Mouse (Mus musculus) heart, embryonic 11.5 days (tissue): ENCODE data around the gene Ephx4. TPM values are rescaled to one million over a fixed set of nuclear protein-coding genes. Genes with fewer than 3 reads are reported as not detected.

Experiments
- ATAC-seq: fragments of 200-750 bp; cut with Nextera tagmentation; replicated peaks from 2 replicates; pipeline ENCODE4 v1.8.0; 2017; ENCODE audit warnings: moderate library complexity; ENCODE audit not compliant: insufficient number of reproducible peaks, low FRiP score, low TSS enrichment
- H3K27ac ChIP-seq: fragments of 300-500 bp; sonication (generic); 2 replicates; pipeline ENCODE4 v1.5.1; 2014; ENCODE audit warnings: mild to moderate bottlenecking, low read depth, low read length
- H3K27me3 ChIP-seq: fragments of 300-500 bp; sonication (generic); 2 replicates; pipeline ENCODE4 v1.6.1; 2014; ENCODE audit warnings: mild to moderate bottlenecking, low read length, mixed read lengths; ENCODE audit not compliant: control insufficient read depth, insufficient read depth
- H3K36me3 ChIP-seq: fragments of 300-500 bp; sonication (generic); 2 replicates; pipeline ENCODE4 v1.6.1; 2014; ENCODE audit warnings: mild to moderate bottlenecking, low read length, moderate library complexity, mixed read lengths; ENCODE audit not compliant: control insufficient read depth, insufficient read depth
- H3K4me1 ChIP-seq: fragments of 300-500 bp; sonication (generic); 2 replicates; pipeline ENCODE4 v1.6.1; 2014; ENCODE audit warnings: low read length; ENCODE audit not compliant: control insufficient read depth, insufficient read depth
- H3K4me2 ChIP-seq: fragments of 300-500 bp; sonication (generic); 2 replicates; pipeline ENCODE4 v1.6.1; 2014; ENCODE audit warnings: mild to moderate bottlenecking, moderate library complexity
- H3K4me3 ChIP-seq: fragments of 300-500 bp; sonication (generic); 2 replicates; pipeline ENCODE4 v1.5.1; 2014; ENCODE audit warnings: low read depth, low read length
- H3K9ac ChIP-seq: fragments of 300-500 bp; sonication (generic); 2 replicates; pipeline ENCODE4 v1.6.1; 2014; ENCODE audit warnings: mild to moderate bottlenecking, low read depth, low read length, moderate library complexity
- H3K9me3 ChIP-seq: fragments of 300-500 bp; sonication (generic); replicated peaks from 2 replicates; pipeline ENCODE4 v1.6.1; 2016; ENCODE audit warnings: low read length; ENCODE audit not compliant: control insufficient read depth
- WGBS: fragments of 180-500 bp; shearing (Covaris S2); extraction: QIAGEN DNeasy Blood & Tissue Kit; methylation state at CpG from one replicate; pipeline ENCODE4 v1.1.7; 2014; ENCODE audit not compliant: insufficient replicate concordance; 5-methylcytosine and 5-hydroxymethylcytosine counted together
- polyA plus RNA-seq: library from polyadenylated mRNA; unstranded; fragments of >200 nt; fragmentation: Nextera tagmentation; extraction: Ambion mirVana; gene quantifications from 2 replicates; pipeline ENCODE4 v1.2.1, GENCODE M21; 2014

Gene Ephx4
- polyA plus RNA-seq, 1 experiment from 2014 or later: 0.29 TPM

- Histone ChIP-seq H3K9me3 (no peaks in the 10 kb centered on the region), H3K27me3 (no peaks in the 10 kb centered on the region), H3K4me1 (peaks cover 9% of the 10 kb centered on the region; the same call in 1 of the 2 replicates), H3K27ac (no peak overlapping the region), H3K9ac (no peak overlapping the region), H3K36me3 (no peaks in the 10 kb centered on the region), H3K4me2 (no peak overlapping the region), H3K4me3 (no peak overlapping the region)
- no peak for ATAC-seq
- 80% methylated on average over 4 of the region's 4 CpGs for WGBS
Observed at GRCm38 (mm10) chr5:107462147-107463076, 59.9 kb downstream of the Ephx4 start.

DNA sequence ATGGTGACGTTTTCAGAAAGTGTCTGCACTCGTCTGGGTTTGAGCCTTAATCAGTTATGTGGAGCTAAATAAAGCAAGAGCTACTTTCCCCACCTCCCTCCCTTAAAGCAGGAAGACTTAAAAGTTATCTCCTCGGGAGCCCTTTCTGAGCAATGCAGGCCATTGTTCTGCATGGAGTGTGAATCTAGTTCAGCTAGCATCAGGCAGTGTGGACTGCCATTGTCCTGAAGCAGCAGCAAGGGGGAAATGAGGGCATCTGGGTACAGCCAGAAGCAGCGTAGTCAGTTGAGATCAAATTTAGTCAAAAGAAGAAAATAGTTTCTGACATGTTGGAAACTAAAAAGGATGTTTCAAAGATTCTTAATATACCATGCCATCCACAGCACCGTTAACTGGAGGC lies 64.0 kb downstream of the Ephx4 start:
- Histone ChIP-seq H3K27me3 (no peaks in the 10 kb centered on the region), H3K36me3 (no peaks in the 10 kb centered on the region), H3K27ac (peak overlapping the region; percentile 36), H3K9me3 (no peaks in the 10 kb centered on the region), H3K9ac (no peak overlapping the region), H3K4me2 (no peak overlapping the region), H3K4me3 (no peak overlapping the region), H3K4me1 (peaks cover 9% of the 10 kb centered on the region; the same call in 1 of the 2 replicates)
- WGBS: 33% methylated on average over 5 of the region's 5 CpGs
- no peak for ATAC-seq

- Histone ChIP-seq H3K4me2 (no peak overlapping the region), H3K9ac (no peak overlapping the region), H3K4me3 (no peak overlapping the region), H3K27ac (peak overlapping the region; percentile 36; the same call in 1 of the 2 replicates), H3K36me3 (no peaks in the 10 kb centered on the region), H3K27me3 (no peaks in the 10 kb centered on the region), H3K4me1 (peaks cover 9% of the 10 kb centered on the region; the same call in 1 of the 2 replicates), H3K9me3 (no peaks in the 10 kb centered on the region)
- 61% methylated on average over 4 of the region's 4 CpGs for WGBS
- no peak for ATAC-seq
Observed at GRCm38 (mm10) chr5:107467098-107467497, 64.6 kb downstream of the Ephx4 start.

- Histone ChIP-seq H3K27me3 (no peaks in the 10 kb centered on the region), H3K27ac (peak overlapping the region; percentile 35), H3K4me3 (no peak overlapping the region), H3K4me2 (no peak overlapping the region), H3K4me1 (peaks cover 9% of the 10 kb centered on the region; the same call in 1 of the 2 replicates), H3K36me3 (no peaks in the 10 kb centered on the region), H3K9me3 (no peaks in the 10 kb centered on the region), H3K9ac (no peak overlapping the region)
- WGBS: 31% methylated on average over 10 of the region's 10 CpGs
- peak; percentile 78 for ATAC-seq
Observed at GRCm38 (mm10) chr5:107470600-107471329, 68.2 kb downstream of the Ephx4 start.

Other genes with a start within 250 kb of the Ephx4 start
- 38.2 and 39.2 TPM in 2 replicates for gene Tgfbr3, start 113.1 kb upstream of the Ephx4 start, polyA plus RNA-seq
- gene Brdt, start 71.6 kb upstream of the Ephx4 start, polyA plus RNA-seq: 0.87 and 0.94 TPM in 2 replicates
- not detected in 2 replicates for gene Lpcat2b, start 28.8 kb downstream of the Ephx4 start, polyA plus RNA-seq
- 3.6 and 4.2 TPM in 2 replicates for gene Btbd8, start 35.3 kb downstream of the Ephx4 start, polyA plus RNA-seq
- gene Gm42669, start 104.9 kb downstream of the Ephx4 start, polyA plus RNA-seq: 0.23 and 0.40 TPM in 2 replicates
- 0.06 TPM in 1 of 2 replicates, not detected in the other for gene 1700028K03Rik, start 132.0 kb downstream of the Ephx4 start, polyA plus RNA-seq
- 12.8 and 16.6 TPM in 2 replicates for gene Rpap2, start 194.6 kb downstream of the Ephx4 start, polyA plus RNA-seq
- gene Glmn, start 195.2 kb downstream of the Ephx4 start, polyA plus RNA-seq: 27.9 and 29.7 TPM in 2 replicates